Mouse (Mus musculus) c-Kit-positive CD71-negative TER-119-negative erythroid progenitor cells, embryonic 14.5 days (primary cell): ENCODE data around the gene Dcdc2a.
A peak's percentile ranks its signal among the peaks of the same experiment; 100 is the strongest.

ENCODE experiments used
- DNase-seq: peaks from one replicate; pipeline ENCODE4 v3.0.0-alpha.2; 2013; ENCODE audit warnings: low read depth

The Dcdc2a gene

DNA sequence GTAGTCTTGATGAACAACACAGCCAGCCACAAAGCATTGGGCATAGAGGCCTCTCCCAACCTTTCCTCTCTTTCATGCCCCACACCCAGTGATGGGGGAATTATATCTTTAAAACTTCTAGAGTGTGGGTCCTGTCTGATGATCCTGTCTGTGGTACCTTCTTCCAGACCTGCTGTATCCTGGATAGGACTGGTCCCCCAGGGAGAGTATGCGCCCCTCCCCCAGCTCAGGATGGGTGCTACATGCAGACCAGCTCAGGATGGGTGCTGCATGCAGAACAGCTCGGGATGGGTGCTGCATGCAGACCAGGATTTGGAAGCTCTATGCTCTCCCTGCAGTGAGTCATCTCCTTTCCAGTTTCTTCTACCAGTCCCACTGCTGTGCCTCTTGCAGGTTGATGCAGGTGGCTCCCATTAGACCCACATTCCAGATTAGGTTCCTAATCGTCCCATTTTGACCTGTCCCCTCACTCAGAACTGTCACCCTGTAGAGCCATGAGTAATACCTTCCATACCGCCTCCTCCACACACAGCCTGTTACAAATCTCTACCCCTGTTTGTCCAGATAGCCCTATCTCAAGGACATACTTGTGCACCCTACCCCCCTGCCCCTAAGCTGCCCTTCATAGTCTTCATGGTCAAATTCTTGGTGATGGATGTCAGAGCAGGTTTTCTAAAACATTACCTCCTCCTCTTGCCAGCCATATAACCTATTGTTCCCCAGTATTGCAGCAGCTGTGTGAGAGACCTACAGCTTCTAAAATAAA lies 122.6 kb downstream of the Dcdc2a start:
- DNase-seq, result no peak

DNA sequence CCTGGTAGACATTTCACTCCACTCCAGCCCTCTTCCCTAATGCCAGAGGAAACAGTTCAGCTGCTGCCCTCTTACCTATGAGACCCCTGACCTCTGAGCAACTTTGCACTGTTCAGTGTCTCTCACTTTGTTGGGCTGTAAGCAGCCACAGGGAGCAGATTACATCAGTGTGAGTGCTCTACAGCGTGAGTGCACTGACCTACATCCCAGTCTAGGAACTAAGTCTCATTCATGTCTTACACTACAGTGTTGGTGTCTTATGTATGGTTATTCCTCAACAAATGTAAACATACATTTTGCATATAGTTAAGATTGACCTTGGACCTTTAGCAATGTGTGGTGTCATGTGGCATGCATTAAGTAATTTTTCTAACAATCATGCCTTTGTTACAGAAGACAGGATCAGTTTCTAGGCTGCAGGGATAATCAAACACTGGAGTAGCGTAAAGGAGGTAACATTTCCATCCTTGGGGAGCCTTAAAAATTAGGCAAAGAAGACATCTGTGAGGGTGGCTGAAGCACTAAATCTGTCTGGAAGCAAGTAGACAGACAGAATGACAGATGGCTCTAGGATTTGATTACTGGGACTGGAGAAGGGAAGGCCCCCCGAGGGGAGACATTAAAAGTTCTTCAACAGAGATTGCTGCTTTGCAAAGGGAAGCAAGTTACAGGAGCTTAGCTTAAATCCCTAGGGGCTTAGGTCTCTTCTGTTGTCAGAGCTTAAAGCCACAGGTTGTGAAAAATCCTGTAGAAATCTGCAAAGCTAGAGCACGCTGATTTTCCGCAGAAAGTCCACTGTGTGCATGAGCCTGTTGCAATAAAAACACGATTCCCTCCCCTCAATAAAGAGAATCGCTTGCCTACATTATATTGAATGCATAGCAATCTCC lies 130.9 kb downstream of the Dcdc2a start:
- no peak for DNase-seq

DNA sequence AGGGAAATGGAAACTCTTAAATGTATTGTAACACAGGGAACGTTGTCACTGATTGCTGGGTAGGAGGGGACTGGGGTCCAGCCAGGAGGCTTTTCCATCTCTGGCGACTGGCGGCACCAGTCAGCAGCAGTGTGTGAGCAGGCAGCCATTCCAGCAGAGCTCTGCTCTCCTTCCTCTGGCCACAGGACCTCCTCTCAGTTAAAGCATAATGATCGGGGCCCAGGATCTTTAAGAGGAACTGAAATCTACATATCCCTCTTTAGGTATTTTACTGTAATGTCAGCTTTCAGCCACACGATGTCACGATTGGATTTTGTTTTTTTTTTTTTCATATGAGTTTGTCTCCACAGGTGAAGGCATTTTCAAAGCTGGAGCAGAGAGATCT lies 131.5 kb downstream of the Dcdc2a start:
- DNase-seq, result peak; percentile 16

DNA sequence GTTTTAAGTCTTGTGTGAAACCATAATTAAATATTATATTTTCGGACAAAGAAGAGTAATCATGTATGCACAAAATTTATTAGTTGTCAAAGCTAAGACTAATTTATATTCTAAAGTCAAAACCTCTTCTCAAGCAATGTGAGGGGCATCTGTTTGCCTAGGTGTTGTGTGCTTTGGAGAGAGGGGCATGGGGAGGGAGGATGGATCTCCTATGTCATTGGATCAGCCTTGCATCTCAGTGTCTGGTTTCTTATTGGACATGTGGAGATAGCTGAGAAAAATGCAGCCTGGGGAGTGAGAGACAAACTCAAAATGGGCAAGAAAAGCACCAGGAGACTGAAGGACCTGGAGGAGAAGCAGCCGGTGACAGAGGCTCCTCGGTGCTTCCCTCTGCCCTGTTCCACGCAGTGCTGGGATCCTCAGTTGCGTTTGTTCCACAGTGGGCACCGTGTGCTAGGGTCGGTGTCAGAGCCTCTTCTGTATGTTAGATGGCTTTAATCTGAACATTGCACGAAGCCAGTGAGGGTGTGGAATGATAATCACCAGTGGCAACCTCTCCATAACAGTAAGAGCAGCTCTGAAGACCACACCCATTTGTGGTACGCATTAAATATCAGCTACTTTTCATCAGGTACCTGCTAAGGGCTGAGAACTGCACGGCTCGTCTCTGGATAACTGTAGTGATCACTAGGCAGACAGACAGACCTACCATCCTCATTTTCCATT lies 133.8 kb downstream of the Dcdc2a start:
- no peak for DNase-seq

DNA sequence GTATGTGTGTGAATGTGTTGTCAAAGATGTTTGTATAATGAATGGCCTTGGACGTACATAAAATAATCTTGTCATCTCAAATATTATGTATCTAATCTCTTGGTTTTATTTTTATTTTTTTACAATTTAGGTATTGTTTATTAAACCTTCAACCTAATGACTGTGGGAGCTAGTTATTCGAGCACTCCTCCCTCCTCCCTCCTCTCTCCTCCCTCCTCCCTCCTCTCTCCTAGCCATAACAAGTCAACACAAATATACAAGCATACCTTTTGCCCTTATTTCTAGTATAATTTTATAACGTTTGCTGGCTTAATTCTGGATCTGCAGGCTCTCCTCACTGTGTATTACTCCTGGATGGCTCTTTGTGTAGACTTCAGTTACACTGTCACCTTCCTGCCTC lies 134.4 kb downstream of the Dcdc2a start:
- no peak for DNase-seq

DNA sequence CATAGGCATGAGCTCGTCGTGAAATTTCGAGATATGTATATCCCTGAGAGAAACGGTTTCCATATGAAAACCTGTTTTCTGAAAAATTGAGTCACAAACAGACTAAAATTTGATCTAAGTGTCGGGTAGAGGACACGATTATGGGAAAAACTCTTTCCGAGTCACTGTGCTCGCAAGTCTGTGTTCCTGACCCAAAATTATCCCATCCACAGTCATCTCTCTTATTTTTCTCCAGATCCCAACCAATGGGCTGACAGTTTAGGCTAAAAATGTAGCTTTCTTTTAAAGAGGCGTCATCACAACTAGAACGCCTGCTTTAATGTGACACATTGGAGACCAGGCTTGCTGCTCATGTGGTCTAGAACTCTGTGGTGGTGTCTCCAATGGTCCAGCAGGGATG lies 139.9 kb downstream of the Dcdc2a start:
- DNase-seq, result no peak

DNA sequence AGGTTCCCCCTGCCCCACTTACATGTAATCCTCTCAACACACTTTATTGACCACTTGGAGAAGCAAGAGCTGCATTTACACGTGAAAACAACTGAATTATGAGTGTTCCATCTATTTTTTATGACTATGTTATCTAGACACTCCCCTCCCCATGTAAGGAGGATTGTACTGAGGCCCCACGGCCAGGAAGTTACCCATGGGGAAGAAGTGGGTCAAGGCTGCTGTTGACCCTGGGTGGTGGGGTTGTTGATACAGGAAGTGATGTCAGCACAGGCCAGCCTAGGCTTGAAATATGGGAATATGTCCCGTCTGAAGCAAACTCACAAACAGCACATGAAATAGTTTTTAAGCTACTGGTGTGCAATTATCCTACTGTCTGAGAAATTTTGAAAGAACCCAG lies 144.1 kb downstream of the Dcdc2a start:
- DNase-seq, result no peak

DNA sequence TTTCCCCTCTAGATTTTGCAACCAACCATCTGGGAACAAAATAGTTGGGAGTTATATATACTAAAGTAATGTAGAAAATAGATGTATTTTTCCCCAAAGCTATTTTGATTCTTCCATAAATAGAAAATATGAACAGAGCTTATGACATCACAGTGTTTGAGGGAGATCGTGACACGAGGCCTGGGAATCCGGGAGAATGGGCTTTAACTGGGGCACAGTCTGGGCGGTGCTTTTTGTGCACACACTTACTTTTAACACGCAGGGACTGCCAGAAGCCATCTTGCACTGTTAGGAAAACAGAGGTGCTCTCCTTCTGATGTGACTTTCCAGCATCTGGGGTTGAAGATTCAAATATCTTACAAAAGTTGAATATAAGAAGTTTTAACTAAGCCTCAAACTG lies 151.1 kb downstream of the Dcdc2a start:
- no peak for DNase-seq

DNA sequence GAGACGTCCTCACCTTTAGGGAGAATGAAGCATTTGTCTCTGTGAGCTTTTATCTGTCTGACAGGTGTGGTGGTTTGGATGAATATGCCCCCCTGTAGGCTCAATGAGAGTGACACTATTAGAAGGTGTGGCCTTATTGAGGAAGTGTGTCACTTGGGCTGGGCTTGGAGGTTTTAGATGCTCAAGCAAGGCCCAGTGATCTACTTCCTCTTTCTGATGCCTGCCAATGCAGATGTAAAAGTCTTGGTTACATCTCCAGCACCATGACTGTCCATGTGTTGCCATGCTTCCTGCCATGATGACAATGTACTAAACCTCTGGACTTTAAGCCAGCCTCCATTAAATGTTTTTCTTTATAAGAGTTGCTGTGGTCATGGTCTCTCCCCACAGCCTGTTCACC lies 162.6 kb downstream of the Dcdc2a start:
- DNase-seq, result no peak

DNA sequence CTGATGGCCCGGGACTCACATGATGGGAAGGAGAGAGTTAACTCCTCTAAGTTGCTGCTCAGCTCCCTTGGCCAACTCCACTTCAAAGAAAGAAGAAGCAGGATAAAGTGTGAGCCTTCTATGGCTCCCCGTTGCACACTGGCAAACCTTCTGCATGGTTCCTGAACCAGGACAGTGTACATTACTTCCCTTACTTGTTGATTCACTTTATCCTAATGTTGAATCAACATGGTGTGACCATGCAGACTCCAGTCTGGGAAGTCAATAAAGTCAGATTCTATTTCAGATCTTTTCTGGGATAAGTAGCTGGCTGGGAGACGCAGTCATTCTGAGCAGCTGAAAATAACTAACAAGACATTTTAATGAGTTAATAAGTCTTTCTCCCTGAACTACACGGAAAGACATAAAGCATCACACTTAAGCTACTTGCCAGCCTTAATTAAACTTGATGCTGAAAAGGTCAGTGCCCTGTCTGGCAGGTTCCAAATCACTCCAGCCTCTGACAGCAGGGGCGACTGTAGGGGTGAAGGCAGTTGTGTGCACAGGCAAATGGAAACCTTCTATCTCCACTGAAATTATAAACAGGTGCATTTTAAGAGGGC lies 164.5 kb downstream of the Dcdc2a start:
- DNase-seq, result no peak

DNA sequence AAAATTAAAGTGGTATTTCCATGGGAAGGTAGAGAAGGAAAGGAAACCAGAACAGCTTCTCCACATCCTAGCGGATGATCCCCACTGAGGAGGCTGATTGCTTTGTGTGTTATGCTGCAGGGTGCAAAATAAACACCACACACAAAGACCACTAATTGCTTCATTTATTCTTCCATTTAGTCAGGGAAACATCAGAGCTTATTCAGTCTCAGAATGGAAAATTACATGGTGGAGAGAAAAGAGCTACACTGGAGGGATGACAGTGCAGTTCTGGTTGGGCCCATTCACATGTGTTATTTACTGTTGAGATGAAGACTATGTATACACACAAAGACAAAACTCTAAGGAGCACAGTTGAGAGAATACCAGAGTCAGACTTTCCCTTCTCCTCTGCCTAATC lies 196.1 kb downstream of the Dcdc2a start:
- no peak for DNase-seq

DNA sequence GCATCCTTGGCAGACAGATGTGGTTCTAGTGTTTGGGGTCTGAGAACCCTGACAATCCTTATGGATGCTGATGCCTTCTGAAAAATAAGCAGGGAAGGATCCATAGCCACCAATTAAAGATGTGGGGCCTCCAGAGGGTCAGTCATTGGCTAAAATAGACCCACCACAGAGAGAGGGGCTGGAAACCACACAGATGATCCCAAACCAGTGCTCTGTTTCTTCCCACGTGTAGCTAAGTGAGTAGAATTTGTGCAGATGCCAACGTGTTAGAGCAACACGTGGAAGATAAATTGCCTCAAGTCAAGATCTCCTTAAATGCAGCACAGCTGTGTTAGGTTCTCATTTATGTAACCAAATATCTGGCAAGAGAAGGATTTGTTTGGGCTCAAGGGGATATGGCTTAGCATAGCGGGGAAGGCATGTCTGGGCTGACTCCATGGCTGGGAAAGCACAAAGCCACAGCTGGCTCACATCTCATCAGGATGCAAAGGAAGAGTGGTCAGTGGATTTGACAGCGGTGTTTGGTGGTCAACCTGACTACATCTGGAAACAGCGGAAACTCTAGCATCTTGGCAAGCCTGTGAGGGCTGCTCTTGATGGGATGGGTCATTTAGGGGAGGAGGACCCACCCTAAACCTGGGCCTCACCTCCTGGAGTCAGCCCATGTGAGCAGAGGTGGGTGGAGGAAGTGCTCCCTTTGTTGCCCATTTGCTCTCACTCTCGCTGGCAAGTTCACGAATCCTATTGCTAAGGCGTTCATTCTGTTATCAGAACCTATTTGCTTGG lies 198.9 kb downstream of the Dcdc2a start:
- no peak for DNase-seq

DNA sequence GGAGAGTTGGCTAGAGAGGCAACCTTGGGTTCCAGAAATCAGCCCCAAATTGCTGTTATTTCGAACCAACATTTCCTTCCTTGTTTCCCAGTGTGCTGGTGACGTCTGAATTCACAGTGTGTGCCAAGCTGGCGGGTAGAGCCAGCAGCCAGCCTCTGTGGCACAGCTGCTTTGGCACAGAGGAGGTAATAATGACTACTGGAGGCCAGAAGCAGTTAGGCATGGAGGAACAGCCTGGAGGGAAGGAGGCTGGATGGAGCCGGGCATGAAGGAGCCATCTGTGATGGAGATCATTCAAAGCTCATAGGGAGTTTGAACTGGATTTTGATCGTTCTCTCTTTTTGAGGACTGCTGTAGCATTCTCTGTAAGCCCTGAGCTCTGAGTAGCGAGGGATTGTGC lies 201.8 kb downstream of the Dcdc2a start:
- no peak for DNase-seq
